Mouse (Mus musculus) embryonic facial prominence, embryonic 14.5 days (tissue): Measurements from ENCODE around the gene Ampd2. TPM values are rescaled to one million over a fixed set of nuclear protein-coding genes. Genes with fewer than 3 reads are reported as not detected.

Experiments
- polyA plus RNA-seq: library from polyadenylated mRNA; unstranded; fragments of >200 nt; fragmentation: Nextera tagmentation; extraction: Ambion mirVana; gene quantifications from 2 replicates; pipeline ENCODE4 v1.2.1, GENCODE M21; 2014

Ampd2 gene
- polyA plus RNA-seq, 1 experiment from 2014 or later, result 31.6 TPM

Other genes with a start within 250 kb of the Ampd2 start
- gene Eps8l3, start 209.4 kb downstream of the Ampd2 start, polyA plus RNA-seq, result not detected in 2 replicates
- 226 and 261 TPM in 2 replicates for gene Gstm5, start 190.8 kb downstream of the Ampd2 start, polyA plus RNA-seq
- 13.9 and 15.2 TPM in 2 replicates for gene Gstm7, start 154.8 kb downstream of the Ampd2 start, polyA plus RNA-seq
- 7.5 and 7.7 TPM in 2 replicates for gene Gstm6, start 142.9 kb downstream of the Ampd2 start, polyA plus RNA-seq
- 0.17 TPM in 1 of 2 replicates, not detected in the other for gene Gstm3, start 117.4 kb downstream of the Ampd2 start, polyA plus RNA-seq
- gene Gstm2, start 100.2 kb downstream of the Ampd2 start, polyA plus RNA-seq, result 60.5 and 64.7 TPM in 2 replicates
- 223 and 225 TPM in 2 replicates for gene Gstm1, start 68.7 kb downstream of the Ampd2 start, polyA plus RNA-seq
- 14.1 and 14.2 TPM in 2 replicates for gene Gstm4, start 41.8 kb downstream of the Ampd2 start, polyA plus RNA-seq
- 0.35 and 0.53 TPM in 2 replicates for gene Gnat2, start 6.1 kb upstream of the Ampd2 start, polyA plus RNA-seq
- gene Gnai3, start 59.5 kb upstream of the Ampd2 start, polyA plus RNA-seq, result 157 and 172 TPM in 2 replicates
- 0.42 and 0.45 TPM in 2 replicates for gene Gpr61, start 68.2 kb upstream of the Ampd2 start, polyA plus RNA-seq
- gene Amigo1, start 99.7 kb upstream of the Ampd2 start, polyA plus RNA-seq, result 5.1 and 5.3 TPM in 2 replicates
- gene Cyb561d1, start 114.6 kb upstream of the Ampd2 start, polyA plus RNA-seq, result 1.9 and 2.7 TPM in 2 replicates
- 15.6 and 20.2 TPM in 2 replicates for gene Atxn7l2, start 124.3 kb upstream of the Ampd2 start, polyA plus RNA-seq
- 6.8 and 11.4 TPM in 2 replicates for gene Sypl2, start 140.0 kb upstream of the Ampd2 start, polyA plus RNA-seq
- gene Psma5, start 170.3 kb upstream of the Ampd2 start, polyA plus RNA-seq, result 303 and 324 TPM in 2 replicates
- gene Sort1, start 197.4 kb upstream of the Ampd2 start, polyA plus RNA-seq, result 16.5 and 18.0 TPM in 2 replicates